26 mouse cellular contexts compared by ENCODE assay signal in genomic region chr12:8931083-8931482, GRCm38 (mm10). TPM values are rescaled to one million over a fixed set of nuclear protein-coding genes. Genes with fewer than 3 reads are reported as not detected.
DNase-seq lines count a peak whose midpoint lies in the region; ATAC-seq and TF ChIP-seq lines count a peak whose summit lies in the region.
"Had no signal": no experiment of that assay in that cellular context is flagged by ENCODE, and none has a peak within 500 bp of the region (broad histone marks: within the 10 kb centered on the region; RNA-seq: fewer than 3 reads in every experiment).

No protein-coding gene starts in this region.

- H3K4me1 ChIP-seq in liver, postnatal 0 days (ENCODE audit: insufficient read depth) = peaks cover 5% of the 10 kb centered on the region
- peaks cover 45% of the 10 kb centered on the region for H3K4me1 ChIP-seq in liver, embryonic 12.5 days
- H3K4me1 ChIP-seq: hindbrain, embryonic 12.5 days had no signal

- H3K27ac ChIP-seq in liver, postnatal 0 days (ENCODE audit: low read depth) = no peak overlapping the region
- no peak overlapping the region for H3K27ac ChIP-seq in liver, embryonic 12.5 days
- H3K27ac ChIP-seq: embryonic facial prominence, embryonic 15.5 days; forebrain, embryonic 12.5 days; heart, embryonic 10.5 days; heart, embryonic 15.5 days; hindbrain, embryonic 12.5 days had no signal

- ATAC-seq in liver, postnatal 0 days = no peak
- peak; percentile 64 for ATAC-seq in erythroblast, adult 5-6 weeks (replicated peaks; ENCODE audit: low FRiP score, poor library complexity, severe bottlenecking)
- peak; percentile 71 for ATAC-seq in liver, embryonic 12.5 days
- ATAC-seq in megakaryocyte progenitor cell, adult 5-6 weeks (replicated peaks; ENCODE audit: poor library complexity) = peak; percentile 57
- ATAC-seq: forebrain, postnatal 0 days; hindbrain, embryonic 16.5 days had no signal

- no peak for TF ChIP-seq CTCF in liver, postnatal 0 days (IDR thresholded peaks at IDR 0.05; ENCODE audit: low read depth)

- H3K9me3 ChIP-seq in liver, postnatal 0 days (ENCODE audit: low read length) = no peaks in the 10 kb centered on the region
- H3K9me3 ChIP-seq in liver, embryonic 12.5 days (replicated peaks) = no peaks in the 10 kb centered on the region
- H3K9me3 ChIP-seq: embryonic facial prominence, embryonic 15.5 days; forebrain, embryonic 12.5 days; heart, embryonic 10.5 days; heart, embryonic 15.5 days; hindbrain, embryonic 12.5 days had no signal

- WGBS in liver, postnatal 0 days (ENCODE audit: insufficient replicate concordance) = 55% methylated on average over 4 of the region's 4 CpGs
- WGBS in liver, embryonic 12.5 days (ENCODE audit: insufficient replicate concordance) = 33% methylated on average over 4 of the region's 4 CpGs

- peaks cover 26% of the 10 kb centered on the region for H3K36me3 ChIP-seq in liver, postnatal 0 days (replicated peaks; ENCODE audit: insufficient read depth, low read length)
- peaks cover 54% of the 10 kb centered on the region for H3K36me3 ChIP-seq in liver, embryonic 12.5 days

- no peak overlapping the region for H3K4me2 ChIP-seq in liver, postnatal 0 days (ENCODE audit: low read depth, low read length)
- peak overlapping the region; percentile 27 for H3K4me2 ChIP-seq in liver, embryonic 12.5 days
- H3K4me2 ChIP-seq: embryonic facial prominence, embryonic 15.5 days; forebrain, embryonic 12.5 days; heart, embryonic 15.5 days; hindbrain, embryonic 12.5 days had no signal

- peak; percentile 24 for DNase-seq in liver
- no peak for DNase-seq in liver, postnatal 0 days
- DNase-seq in yolk sac, embryonic 10.5 days (ENCODE audit: low spot score) = no peak
- DNase-seq in layer of hippocampus, postnatal 10 days (ENCODE audit: low spot score in 2 of 2) = no peak
- DNase-seq in layer of hippocampus, adult 11-12 months (ENCODE audit: low spot score) = no peak
- DNase-seq: adrenal gland, adult 8-10 months; adrenal gland, postnatal 36 days; cerebellum, adult 11 months; cerebellum, adult 8-10 months; cerebellum, postnatal 14 days; embryo, embryonic 11 days; forebrain, postnatal 0 days; gastrocnemius, postnatal 25 days; heart, adult 18-20 months; heart, postnatal 36 days had no signal

- no peak overlapping the region for H3K4me3 ChIP-seq in liver, postnatal 0 days (ENCODE audit: low read depth, low read length)
- H3K4me3 ChIP-seq in liver, embryonic 12.5 days = no peak overlapping the region
- H3K4me3 ChIP-seq: embryonic facial prominence, embryonic 15.5 days; forebrain, embryonic 12.5 days; heart, embryonic 10.5 days; heart, embryonic 15.5 days; hindbrain, embryonic 12.5 days had no signal

- TF ChIP-seq EP300 in liver, postnatal 0 days (IDR thresholded peaks at IDR 0.05; ENCODE audit: low read depth) = no peak

- H3K27me3 ChIP-seq in liver, postnatal 0 days (ENCODE audit: insufficient read depth, low read length) = no peaks in the 10 kb centered on the region
- H3K27me3 ChIP-seq in liver, embryonic 12.5 days (replicated peaks) = no peaks in the 10 kb centered on the region
- H3K27me3 ChIP-seq: embryonic facial prominence, embryonic 15.5 days; forebrain, embryonic 12.5 days; heart, embryonic 15.5 days; hindbrain, embryonic 12.5 days had no signal

- no peak overlapping the region for H3K9ac ChIP-seq in liver, postnatal 0 days (replicated peaks)
- H3K9ac ChIP-seq in liver, embryonic 12.5 days = no peak overlapping the region; the same call in 1 of the 2 replicates
- H3K9ac ChIP-seq: embryonic facial prominence, embryonic 15.5 days; forebrain, embryonic 12.5 days; forebrain, postnatal 0 days; heart, embryonic 15.5 days; hindbrain, embryonic 12.5 days had no signal

RNA-seq across cellular contexts. Expression of gene Laptm4a, which starts 9.6 kb away (rescaled TPM):
- 125 and 128 TPM in 2 replicates for polyA plus RNA-seq in liver, postnatal 0 days (2015; fragmentation: Nextera tagmentation; extraction: Ambion mirVana)
- total RNA-seq in erythroblast, adult 5-6 weeks (2015; ENCODE audit: low replicate concordance) = 82.0 and 92.8 TPM in 2 replicates
- 120 and 147 TPM in 2 replicates for total RNA-seq in erythroblast, adult 5-6 weeks (2017; ENCODE audit: low replicate concordance)
- 71.0 and 77.9 TPM in 2 replicates for polyA plus RNA-seq in liver, embryonic 12.5 days (2016; fragmentation: Nextera tagmentation; extraction: Ambion mirVana)
- 73.2 and 76.6 TPM in 2 replicates for total RNA-seq in megakaryocyte progenitor cell, adult 5-6 weeks (2015)
- 111 and 119 TPM in 2 replicates for total RNA-seq in megakaryocyte progenitor cell, adult 5-6 weeks (2017)
- 100 to 1,000 TPM; 205 to 226 TPM for total RNA-seq in layer of hippocampus, postnatal 10 days (2021)

RNA-seq across cellular contexts. Expression of gene Matn3, which starts 16.6 kb away (rescaled TPM):
- not detected in 2 replicates for polyA plus RNA-seq in liver, postnatal 0 days (2015; fragmentation: Nextera tagmentation; extraction: Ambion mirVana)
- not detected in 2 replicates for total RNA-seq in erythroblast, adult 5-6 weeks (2015; ENCODE audit: low replicate concordance)
- total RNA-seq in erythroblast, adult 5-6 weeks (2017; ENCODE audit: low replicate concordance) = not detected in 2 replicates
- 0.11 and 0.26 TPM in 2 replicates for polyA plus RNA-seq in liver, embryonic 12.5 days (2016; fragmentation: Nextera tagmentation; extraction: Ambion mirVana)
- not detected in 2 replicates for total RNA-seq in megakaryocyte progenitor cell, adult 5-6 weeks (2015)
- not detected in 2 replicates for total RNA-seq in megakaryocyte progenitor cell, adult 5-6 weeks (2017)
- under 1 TPM in 1 of 2 experiments, not detected in 1; 0.11 TPM for total RNA-seq in layer of hippocampus, postnatal 10 days (2021)
- total RNA-seq: adrenal gland, adult 8-10 months; adrenal gland, postnatal 36 days; common myeloid progenitor, adult 5-6 weeks; gastrocnemius, adult 18-20 months; heart, adult 18-20 months; heart, postnatal 36 days had no signal

RNA-seq across cellular contexts. Expression of gene Wdr35, which starts 42.6 kb away (rescaled TPM):
- 1.1 and 1.4 TPM in 2 replicates for polyA plus RNA-seq in liver, postnatal 0 days (2015; fragmentation: Nextera tagmentation; extraction: Ambion mirVana)
- total RNA-seq in erythroblast, adult 5-6 weeks (2015; ENCODE audit: low replicate concordance) = 2.9 TPM in 1 of 2 replicates, not detected in the other
- total RNA-seq in erythroblast, adult 5-6 weeks (2017; ENCODE audit: low replicate concordance) = 1.1 TPM in 2 replicates
- 2.4 and 2.5 TPM in 2 replicates for polyA plus RNA-seq in liver, embryonic 12.5 days (2016; fragmentation: Nextera tagmentation; extraction: Ambion mirVana)
- total RNA-seq in megakaryocyte progenitor cell, adult 5-6 weeks (2015) = 1.3 and 1.8 TPM in 2 replicates
- 0.79 and 3.8 TPM in 2 replicates for total RNA-seq in megakaryocyte progenitor cell, adult 5-6 weeks (2017)
- 10 to 100 TPM; 43.0 to 47.6 TPM for total RNA-seq in layer of hippocampus, postnatal 10 days (2021)

Comparison
In these comparisons a context has a peak if more than half of its experiments do, and no peak if none do; other contexts are left out.
1. RNA of gene Wdr35, which starts 42.6 kb away (total RNA-seq): 43.0 to 47.6 TPM in layer of hippocampus, postnatal 10 days; 0.79 to 3.8 TPM in megakaryocyte progenitor cell, adult 5-6 weeks and 1.1 to 2.9 TPM in erythroblast, adult 5-6 weeks; every median in the first group is over 4 times any median in the second.